Mouse (Mus musculus) mesoderm, embryonic 11.5 days (tissue): Measurements from ENCODE around the gene Ddx56.

Experiments used
- DNase-seq: peaks from one replicate; pipeline ENCODE4 v3.0.0-alpha.2; 2012; ENCODE audit warnings: low read depth, low spot score

Gene Ddx56

DNA sequence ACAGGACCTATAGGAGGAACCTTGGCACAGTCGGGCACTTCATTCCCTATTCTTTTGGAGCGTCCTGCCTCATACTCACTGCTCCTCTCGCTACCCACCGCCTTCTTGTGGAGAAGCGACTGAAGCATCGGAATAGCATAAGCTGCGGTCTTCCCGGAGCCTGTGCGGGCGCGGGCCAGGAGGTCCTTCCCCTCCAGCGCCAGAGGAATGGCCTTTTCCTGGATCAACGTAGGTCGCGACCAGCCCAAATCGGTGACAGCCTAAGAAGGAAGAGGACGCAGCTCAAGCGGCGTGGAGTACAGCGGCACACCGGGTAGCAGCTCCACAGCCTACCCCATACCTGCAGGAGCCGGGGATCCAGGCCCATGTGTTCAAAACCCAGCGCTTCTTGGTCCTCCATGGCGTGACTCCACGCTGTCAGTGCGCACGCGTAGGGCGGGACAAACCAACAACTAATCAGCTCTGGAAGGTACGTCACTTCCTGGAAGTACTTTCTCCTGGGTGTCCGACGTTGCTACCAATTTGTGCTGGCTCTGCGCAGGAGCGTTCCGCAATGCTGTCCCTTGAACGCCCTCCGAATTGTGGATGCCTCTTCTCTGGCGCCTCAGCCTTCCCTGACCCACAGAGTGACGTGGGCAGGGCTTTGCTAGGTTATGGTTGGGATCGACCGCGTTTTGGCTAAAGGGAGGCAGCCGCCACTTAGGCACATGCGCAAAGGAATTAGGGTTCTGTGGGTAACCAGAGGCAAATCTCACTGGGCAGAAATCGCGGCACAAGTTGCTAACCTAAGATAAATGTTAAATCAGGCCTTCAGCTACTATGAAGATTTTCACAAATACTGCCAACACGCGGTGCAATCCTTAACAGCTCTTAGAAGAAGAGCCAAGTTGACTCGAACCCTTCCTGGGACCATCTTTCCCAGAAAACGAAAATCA is at the start of gene Ddx56:
Gene Ddx56 (minus strand): TSS at position 453 of the 935 bp plus-strand sequence.
- peak; percentile 94 for DNase-seq

DNA sequence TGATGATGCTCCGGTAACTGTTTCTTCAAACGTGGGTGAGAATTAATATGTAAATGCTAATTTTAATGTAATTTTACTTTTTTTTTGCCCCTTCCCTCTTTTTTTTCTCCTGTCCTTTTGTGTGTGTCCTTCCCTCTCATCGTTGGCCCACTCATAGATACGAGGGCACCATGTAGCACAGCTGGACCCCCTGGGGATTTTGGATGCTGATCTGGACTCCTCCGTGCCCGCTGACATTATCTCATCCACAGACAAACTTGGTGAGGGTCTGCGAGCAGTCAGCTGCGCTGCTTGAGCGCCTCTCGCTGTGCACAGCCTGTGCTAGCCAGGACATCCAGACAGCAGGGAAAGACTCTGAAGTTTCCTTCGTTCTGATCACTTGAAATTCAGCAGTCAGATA is 49.2 kb upstream of the Ddx56 start:
- DNase-seq: no peak

DNA sequence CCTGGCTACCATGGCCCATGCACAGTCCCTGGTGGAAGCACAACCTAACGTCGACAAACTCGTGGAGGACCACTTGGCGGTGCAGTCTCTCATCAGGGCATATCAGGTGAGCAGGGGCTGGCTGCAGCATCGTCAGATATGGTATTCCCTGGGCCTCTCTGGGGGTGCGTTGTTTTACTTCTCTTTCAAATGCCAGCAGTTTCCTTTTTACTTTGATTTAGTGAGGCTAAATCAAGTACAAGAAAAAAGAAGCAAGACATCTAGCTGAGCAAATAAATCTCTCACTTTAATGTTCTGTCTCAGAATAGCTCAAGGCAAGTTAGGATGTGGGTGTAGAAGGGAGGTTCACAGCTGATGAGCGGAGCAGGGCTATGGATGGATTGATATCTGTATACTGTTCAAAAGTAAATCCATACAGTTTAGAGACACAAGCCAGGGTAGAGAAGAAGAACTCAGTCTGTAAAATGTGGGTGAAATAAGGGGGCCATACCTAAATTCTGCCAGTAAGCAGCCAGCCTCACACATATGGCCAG is 46.4 kb upstream of the Ddx56 start:
- no peak for DNase-seq

DNA sequence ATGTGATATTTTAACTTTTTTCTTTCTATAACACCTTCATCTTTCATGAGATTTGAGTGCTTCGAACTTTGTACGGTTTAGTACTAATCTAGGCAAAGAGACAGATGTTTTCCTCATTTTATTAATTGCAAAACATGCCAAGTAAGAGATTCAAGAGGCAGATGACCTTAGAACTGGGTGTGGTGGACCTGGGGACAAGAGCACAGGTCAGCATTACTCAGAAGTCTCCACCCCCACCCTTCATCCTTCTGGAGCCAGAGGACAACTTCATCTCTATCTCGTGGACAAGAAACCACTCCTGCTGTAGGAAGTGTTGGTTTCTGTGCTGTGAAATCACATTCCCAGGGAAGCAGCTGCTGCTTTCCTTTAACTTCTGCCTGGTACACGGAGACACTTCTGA is 40.6 kb upstream of the Ddx56 start:
- DNase-seq: no peak

DNA sequence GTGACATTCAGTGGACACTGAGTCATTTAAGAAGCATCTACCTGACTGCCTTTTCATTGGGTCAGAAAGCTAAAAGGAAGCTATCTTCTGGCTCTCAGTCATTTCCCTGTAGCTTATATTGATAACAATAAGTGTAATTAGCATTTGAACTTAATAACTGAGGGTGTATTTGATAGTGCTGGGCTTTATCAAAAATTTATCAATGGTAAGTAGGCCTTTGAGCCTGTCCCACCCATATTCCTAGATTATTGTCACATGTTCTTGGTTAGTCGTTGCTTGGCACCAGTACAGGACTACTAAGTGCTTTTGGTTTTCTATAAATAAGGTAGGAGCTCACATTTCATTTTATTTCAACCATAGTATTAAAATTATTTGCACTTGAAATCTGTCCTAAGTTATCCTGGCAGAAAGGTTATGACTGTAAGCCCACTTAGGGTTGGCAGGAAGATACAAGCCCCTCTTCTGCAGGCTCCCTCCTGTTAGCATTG is 38.4 kb upstream of the Ddx56 start:
- DNase-seq: no peak

DNA sequence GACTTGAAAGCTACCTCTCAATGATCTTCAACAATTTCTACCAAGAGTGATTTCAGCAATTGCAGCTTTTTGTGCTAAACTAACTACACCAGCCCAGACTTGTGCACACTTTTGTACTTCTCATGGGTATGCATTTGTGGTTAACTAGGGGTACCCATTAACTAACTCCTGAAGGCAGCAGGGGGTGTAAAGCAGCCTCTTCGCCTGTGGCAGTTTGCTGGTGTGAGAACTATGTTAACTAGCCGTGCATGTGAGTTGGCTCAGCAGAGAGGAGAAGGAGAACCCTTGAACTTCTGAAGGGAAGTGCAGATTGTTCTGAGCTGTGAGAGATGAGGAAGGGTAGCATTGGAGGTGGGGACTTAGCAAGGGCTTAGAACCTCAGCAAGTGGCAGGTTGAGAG is 35.2 kb upstream of the Ddx56 start:
- DNase-seq: no peak

DNA sequence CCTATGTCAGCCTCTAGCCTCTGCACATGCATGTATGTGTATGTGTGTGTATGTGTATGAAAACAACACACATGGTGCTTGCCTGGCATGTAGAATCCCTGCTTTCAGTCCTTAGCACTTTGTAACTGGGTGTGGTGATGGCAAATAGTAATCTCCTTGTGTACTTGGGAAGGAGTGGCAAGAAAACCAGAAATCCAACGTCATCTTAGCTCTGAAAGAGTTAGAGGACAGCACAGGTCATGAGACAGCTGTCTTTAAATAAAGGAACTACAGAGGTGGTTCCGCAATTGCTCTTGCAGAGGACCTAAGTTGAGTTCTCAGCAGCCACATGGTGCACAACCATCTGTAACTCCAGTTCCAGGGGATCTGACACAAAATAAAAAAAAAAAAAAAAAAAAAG is 31.9 kb upstream of the Ddx56 start:
- no peak for DNase-seq

DNA sequence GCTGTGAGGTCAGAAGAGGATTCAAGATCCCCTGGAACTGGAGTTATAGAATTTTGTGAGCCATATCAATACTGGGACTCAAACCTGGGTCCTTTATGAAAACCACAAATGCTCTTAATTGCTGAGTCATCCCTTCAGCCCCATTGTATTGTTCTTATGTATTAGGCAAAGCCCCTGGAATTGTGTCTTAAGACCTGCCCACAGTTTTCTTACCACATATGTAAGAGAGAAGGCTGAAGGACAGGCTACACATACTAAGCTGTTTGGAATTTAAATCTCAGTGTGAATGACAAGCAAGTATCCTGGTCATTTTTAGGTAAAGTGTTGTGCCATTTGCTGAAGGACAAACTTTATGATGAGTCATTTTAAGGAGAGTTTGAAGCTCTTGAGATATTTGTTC is 28.5 kb upstream of the Ddx56 start:
- DNase-seq: no peak

DNA sequence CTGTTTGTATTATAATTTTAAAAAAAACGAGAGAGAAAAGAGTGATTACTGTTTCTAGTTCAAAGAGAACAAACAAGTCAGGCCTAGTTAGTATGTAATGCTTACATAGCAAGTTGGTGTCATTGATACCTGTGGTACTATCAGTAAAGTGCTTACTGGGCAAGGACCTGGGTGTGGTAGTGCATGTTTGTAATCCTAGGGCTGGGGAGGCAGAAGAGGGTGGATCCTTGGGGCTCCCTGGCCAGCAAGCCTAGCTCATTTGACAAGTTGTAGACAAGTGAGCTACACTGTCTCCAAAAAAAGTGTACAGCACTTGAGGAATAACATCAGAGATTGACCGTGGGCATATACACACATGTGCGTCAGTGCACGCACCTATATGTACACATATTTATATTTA is 27.1 kb upstream of the Ddx56 start:
- DNase-seq: no peak

DNA sequence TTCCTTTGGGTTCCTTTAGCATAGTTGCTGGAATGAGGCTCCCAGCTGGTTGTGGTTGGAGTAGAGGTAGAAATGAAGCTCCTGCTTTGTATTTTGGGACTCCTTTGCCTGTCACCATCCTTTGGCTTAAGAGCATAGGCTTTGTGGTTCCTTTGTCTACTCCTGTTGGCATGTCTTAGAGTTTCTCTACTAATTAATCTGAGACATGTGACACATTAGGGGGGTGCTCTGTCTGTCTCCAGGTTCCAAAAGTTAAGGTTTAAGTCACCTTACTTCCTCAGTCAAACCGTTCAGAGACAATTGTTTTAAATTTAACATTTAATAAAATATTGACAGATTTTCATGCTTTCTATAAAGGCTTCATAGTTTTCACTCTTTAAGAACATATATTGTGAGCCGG is 26.0 kb upstream of the Ddx56 start:
- DNase-seq: no peak

DNA sequence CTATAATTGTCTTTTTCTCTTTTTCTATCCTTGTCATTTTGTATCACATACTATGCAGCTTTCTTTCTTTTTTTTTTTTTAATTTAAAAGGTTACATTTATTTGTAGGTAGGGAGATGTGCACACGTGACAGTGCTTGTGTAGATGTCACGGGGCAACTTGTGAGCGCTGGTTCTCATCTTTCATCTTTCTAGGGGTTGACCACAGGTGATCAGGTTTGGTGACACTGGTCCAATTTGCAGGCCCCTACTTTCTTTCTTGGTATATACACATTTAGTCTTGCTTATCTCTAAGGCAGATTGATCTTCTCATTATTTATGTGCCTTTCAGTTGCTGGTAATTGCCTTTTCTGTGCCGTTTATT is 25.4 kb upstream of the Ddx56 start:
- no peak for DNase-seq

DNA sequence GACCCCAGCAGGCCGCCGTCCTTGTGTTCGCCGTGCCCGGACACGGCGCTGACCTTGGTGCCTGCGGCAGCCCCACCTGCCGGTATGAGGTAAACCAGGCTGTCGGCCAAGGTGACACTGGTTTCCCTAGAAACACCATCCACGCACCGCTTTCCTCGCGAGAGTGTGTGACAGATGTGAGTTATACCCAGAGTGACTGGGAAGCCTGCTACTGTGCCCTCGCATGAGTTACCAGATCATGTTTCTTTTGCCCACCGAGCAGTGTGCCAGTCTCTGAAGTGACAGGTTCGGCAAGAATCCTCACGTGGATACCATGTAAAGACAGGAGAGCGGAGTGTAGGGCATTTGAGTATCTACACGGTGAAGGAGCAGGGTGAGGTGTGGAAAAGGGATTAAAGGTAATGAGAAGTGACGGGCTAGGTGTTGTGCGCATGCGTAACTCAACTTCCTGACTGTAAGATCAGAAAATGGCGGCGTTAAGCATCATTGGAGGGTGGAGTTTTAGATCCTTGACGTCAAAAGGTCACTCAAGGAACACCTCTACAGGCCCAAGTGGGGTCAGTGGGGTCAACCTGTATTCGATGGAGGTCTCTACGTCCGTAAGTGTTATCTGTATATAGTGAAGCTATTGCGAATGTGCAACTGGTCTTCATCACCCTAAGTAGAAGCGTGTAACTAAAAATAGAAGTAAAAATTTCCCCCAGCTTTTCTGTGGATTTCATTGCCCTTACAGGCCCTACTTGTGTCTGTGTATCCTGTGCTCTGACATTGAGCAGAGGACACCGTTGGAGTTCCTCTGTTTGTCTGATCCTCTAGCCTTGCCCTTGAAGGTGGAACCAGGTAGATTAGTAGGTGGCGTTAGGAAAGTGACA is 24.8 kb upstream of the Ddx56 start:
- DNase-seq: peak; percentile 74

DNA sequence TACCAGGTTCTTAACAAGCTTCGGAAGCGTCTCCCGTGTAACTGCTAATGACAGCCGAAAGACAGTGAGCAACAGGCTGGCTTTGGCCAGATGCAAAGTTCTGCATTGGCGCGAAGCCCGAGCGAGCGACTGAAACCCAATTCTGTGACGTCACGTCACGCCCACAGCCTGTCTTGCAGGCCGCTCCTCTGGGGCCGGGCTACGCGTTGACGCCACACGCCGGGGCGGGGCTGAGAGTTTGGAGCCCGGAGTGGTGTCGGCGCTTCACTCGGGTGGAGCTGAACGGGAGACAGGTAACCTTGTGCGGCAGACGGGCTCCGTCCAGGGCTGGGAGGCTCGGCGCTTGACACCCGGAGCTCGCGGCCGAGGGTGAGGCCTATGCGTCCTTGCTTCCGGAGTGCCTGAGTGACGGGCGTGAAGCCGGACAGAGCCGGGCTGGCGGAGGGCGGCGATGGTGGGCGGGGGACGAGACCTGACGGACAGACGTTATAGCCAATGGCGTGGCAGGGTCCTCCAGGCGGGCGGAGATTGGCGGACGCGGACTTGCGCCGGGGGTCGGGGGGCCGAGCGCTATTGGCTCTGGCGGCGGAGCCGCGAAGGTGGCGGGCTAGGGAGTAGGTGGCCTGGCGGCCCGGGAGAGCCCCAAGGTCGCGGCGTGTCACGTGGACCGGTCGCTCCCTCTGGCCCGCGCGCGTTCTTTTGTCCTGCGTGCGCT is 24.0 kb upstream of the Ddx56 start, which contains the start of gene Ogdh:
Gene Ogdh (plus strand): TSS at position 233 of the 715 bp plus-strand sequence.
- DNase-seq: peak; percentile 98

DNA sequence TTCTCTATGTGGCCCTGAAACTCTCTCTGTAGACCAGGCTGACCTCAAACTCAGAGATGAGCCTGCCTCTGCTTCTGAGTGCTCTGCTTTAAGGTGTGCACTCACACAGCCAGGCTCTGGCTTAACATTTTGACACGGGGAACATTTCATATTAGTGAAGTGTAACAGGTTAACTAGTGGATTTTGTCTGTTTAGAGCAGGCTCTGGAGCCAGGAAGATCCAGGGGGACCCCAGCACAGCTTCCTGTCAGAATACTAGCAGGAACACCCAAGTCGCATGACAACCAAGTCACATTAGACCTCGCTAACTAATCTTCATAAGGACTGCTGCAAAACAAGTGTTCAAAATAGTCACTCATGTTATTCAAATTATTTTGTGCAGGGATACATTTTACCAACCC is 23.3 kb upstream of the Ddx56 start:
- DNase-seq: no peak

DNA sequence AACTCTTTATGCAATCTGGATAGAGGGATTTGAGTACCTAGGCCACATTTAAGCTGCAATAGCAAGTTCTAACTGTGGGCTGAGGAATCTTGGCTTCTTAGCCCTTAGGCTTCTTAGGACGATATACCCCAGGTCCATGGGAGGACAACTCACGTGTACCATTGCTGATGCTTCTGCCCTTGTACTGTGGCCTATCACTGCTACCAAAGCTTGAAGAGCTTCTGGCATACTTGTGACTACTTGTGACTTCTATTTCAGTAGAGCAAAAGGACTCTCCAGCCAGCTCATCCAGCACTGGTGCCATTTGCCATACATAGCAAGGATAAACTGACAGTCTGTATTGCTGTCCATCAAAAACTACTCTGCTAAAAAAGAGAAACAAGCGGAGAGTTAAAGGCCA is 22.6 kb upstream of the Ddx56 start:
- no peak for DNase-seq

DNA sequence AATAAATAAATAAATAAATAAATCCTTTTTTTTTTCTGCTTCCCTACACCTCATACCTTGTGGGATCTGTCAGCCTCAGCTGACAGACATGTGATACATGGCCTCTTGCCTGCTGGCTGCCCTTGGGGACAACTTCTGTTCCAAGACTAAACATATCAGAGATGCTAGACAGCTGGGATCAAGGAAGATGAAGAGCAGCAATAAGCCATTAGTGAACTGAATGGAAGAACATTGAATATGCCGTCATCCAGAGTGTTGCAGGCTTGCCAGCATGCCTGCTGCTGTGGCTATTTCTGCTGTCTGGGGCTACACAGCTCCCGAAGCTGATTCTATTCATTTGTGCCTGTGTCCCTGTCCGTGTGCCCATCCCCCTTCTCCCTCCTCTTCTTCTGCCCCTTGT is 15.4 kb upstream of the Ddx56 start:
- no peak for DNase-seq

DNA sequence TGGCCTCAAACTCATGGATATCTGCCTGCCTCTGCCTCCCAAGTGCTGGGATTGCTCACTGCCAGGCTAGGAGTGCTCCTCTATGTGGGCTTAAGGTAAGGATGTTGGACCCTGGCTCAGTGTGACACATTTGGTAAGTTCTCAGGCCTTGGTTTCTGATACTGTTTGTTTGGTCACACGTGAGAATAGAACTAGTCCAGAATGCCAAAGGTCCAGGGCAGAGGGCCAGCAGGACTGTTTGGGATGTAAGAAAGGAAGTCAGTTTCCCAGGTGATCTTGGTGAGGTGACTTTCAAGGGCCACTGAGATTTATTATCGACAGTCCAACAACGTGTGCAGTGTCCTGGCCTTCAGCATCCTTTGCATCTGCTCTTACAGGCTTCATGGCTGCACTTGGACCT is 8.9 kb upstream of the Ddx56 start:
- DNase-seq: no peak

DNA sequence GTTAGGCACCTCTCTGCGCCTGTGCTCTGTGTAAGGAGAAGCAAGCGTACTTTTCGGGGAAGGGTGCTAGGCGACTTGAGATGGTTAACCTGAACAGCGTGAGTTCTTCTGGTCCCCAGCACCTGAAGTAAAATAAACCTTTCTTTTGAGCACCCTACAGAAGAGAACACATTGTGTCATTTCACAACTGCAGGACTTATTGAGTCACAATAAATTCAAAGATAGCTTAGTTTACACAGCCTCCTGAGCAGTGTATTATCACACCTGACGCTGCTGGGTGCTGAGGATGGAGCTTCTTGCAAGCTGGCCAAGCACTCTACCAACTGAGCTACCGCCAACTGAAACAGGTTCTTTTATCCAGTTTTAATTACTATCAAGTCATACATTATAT is 7.5 kb upstream of the Ddx56 start:
- no peak for DNase-seq

DNA sequence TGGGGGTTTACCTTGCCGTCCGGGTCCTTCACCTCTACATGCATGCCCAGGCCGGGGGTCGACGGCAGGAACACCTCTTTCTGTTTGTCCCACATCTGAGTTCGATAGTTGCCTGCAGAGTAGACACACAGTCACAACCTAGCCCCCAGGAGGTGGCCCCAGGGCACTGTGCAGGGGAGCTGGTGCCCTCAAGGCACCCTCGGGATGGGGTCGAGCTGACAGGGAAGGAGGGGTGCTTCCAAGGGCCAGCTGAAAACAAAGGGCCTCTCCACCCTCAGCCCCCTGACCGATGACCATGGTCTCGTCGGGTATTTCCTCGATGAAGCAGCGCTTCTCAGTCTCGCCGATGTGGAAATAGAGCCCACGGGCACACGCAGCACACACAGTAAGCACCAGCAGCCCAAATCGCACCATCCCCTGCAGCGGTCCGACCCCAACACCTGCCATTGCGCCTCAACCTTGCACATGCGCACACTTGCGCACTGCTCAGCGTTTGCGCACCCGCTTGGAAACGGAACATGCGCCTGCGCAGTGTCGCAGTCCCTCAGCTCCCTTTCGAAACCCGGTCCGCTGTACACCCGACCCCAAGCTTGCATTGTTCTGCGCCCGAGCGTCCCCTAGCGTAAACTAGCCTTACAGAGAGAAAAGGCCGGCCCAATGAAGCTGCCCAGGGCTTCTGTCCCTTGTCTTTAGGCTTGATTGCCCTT is 7.0 kb upstream of the Ddx56 start, which contains the start of gene Tmed4:
Gene Tmed4 (minus strand): TSS at position 484 of the 707 bp plus-strand sequence.
- peak; percentile 99 for DNase-seq

DNA sequence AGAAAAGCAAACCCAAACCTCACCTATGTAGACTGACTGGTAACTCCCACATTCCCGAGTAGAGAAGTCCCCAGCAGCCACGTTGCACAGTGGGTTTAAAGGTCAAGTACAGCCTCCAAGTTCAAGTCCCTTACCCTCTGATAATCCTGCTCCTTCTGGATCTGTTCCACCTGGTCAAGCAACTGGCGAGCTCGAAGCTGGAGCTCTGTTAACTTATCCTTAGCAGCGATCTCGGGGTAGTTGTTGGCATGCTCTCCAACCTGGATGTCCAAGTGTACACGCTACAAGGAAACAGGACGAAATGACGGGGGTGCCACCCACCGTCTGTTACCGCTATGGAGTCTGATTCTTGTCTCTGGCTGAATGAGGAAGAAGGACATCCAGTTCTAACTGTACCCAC is 6.0 kb upstream of the Ddx56 start:
- no peak for DNase-seq

DNA sequence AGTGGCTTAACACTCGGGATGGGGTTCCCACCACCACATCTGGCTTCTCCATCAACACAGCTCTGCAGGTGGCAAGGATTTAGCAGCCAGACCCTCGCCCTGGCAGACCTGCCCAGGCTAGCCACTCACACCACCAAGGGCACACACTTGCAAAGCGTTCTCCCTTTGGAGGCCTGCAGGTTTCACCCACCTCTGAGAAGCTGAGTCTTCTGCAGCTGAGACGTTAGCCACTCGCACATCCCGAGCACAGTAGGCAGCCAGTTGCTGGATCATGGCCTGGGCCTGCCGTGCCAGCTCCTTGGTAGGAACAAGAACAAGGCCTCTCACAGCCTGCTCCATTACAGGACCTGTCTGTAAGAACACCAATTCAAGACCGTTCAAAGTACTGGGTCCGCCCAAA is 951 bp downstream of the Ddx56 start:
- no peak for DNase-seq
